Mouse (Mus musculus): ENCODE data around the gene Aldh9a1. TPM values are rescaled to one million over a fixed set of nuclear protein-coding genes. Genes with fewer than 3 reads are reported as not detected.
A peak's percentile ranks its signal among the peaks of the same experiment; 100 is the strongest.

Aldh9a1 gene
- total and polyA plus RNA-seq, 2 experiments from 2014 or later = 18.7 to 36.7 TPM

GRCm38 (mm10) chr1:167374942-167375341 is 25.2 kb downstream of the Aldh9a1 start:
- WGBS = 62% methylated on average over 2 of the region's 2 CpGs

GRCm38 (mm10) chr1:167378019-167378418 is 28.2 kb downstream of the Aldh9a1 start:
- TF ChIP-seq CTCF (IDR thresholded peaks at IDR 0.05; ENCODE audit: low read depth) = no peak
- no peak overlapping the region for H3K4me3 ChIP-seq (ENCODE audit: low read depth, low read length)
- no peaks in the 10 kb centered on the region for H3K27me3 ChIP-seq (ENCODE audit: insufficient read depth, low read length)
- no peak for DNase-seq
- no peak for ATAC-seq
- H3K27ac ChIP-seq (ENCODE audit: low read depth, low read length) = no peak overlapping the region
- H3K36me3 ChIP-seq (ENCODE audit: insufficient read depth) = peaks cover 10% of the 10 kb centered on the region; the same call in 1 of the 2 replicates
- no peak overlapping the region for H3K9ac ChIP-seq
- H3K9me3 ChIP-seq (ENCODE audit: low read length) = no peaks in the 10 kb centered on the region
- H3K4me1 ChIP-seq (ENCODE audit: insufficient read depth) = no peaks in the 10 kb centered on the region
- no peak overlapping the region for H3K4me2 ChIP-seq (ENCODE audit: low read depth)
- WGBS = 55% methylated on average over 6 of the region's 6 CpGs

More at GRCm38 (mm10) chr1:167374942-167375341, 25.2 kb downstream of the Aldh9a1 start:
- no peak overlapping the region for H3K4me2 ChIP-seq (ENCODE audit: low read depth)
- ATAC-seq (no peak), DNase-seq (no peak)
- H3K36me3 ChIP-seq (ENCODE audit: insufficient read depth) = peaks cover 23% of the 10 kb centered on the region
- H3K9me3 ChIP-seq (ENCODE audit: low read length) = no peaks in the 10 kb centered on the region
- no peak overlapping the region for H3K9ac ChIP-seq
- H3K4me3 ChIP-seq (ENCODE audit: low read depth, low read length) = no peak overlapping the region
- TF ChIP-seq CTCF (IDR thresholded peaks at IDR 0.05; ENCODE audit: low read depth) = no peak
- no peak overlapping the region for H3K27ac ChIP-seq (ENCODE audit: low read depth, low read length)
- H3K27me3 ChIP-seq (ENCODE audit: insufficient read depth, low read length) = no peaks in the 10 kb centered on the region
- no peaks in the 10 kb centered on the region for H3K4me1 ChIP-seq (ENCODE audit: insufficient read depth)

DNA sequence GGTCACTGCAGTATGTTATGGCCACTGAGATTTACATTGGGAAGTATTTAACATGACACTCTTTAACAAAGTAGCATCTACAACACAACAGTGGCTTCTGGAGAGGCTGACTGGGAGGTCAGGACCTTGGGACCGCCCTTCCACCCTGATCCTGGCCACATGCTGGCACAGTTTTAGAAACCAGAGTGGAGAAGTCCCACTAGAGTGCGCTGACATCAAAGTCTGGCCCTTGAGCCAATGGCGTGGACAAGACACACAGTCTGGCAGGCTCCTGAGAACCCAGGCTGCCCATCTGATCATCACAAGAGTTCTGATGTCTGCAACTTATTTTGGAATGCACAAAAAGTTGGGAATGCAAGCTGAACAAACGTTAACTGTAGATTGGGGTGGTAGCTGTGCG is 30.0 kb downstream of the Aldh9a1 start:
- H3K27ac ChIP-seq (ENCODE audit: low read depth, low read length) = no peak overlapping the region
- no peak overlapping the region for H3K9ac ChIP-seq
- WGBS = 75% methylated on average over 5 of the region's 5 CpGs
- no peaks in the 10 kb centered on the region for H3K9me3 ChIP-seq (ENCODE audit: low read length)
- no peak for DNase-seq
- H3K4me1 ChIP-seq (ENCODE audit: insufficient read depth) = no peaks in the 10 kb centered on the region
- ATAC-seq = no peak
- no peak for TF ChIP-seq CTCF (IDR thresholded peaks at IDR 0.05; ENCODE audit: low read depth)
- no peak overlapping the region for H3K4me2 ChIP-seq (ENCODE audit: low read depth)
- peaks cover 10% of the 10 kb centered on the region; the same call in 1 of the 2 replicates for H3K36me3 ChIP-seq (ENCODE audit: insufficient read depth)
- no peaks in the 10 kb centered on the region for H3K27me3 ChIP-seq (ENCODE audit: insufficient read depth, low read length)
- no peak overlapping the region for H3K4me3 ChIP-seq (ENCODE audit: low read depth, low read length)

DNA sequence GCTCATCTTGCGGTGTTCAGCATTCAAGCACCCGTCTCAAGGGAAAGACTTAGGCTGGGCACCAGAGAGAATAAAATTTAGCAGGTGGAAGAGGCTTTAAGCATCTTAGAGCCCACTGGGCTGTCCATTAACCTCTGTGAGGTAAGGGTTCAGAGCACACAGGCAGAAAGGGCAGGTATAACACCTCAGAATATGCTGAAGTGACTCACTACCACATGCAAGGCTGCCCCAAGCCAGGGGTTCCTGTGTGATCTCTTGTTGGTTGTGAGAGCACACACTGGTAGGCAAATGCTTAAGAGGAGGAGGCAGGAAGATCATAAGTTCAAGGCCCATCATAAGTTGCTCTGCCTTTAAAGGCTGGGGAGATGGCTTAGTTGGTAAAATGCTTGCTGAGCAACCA is 30.4 kb downstream of the Aldh9a1 start:
- Histone ChIP-seq H3K4me1 (ENCODE audit: insufficient read depth) (no peaks in the 10 kb centered on the region), H3K9me3 (ENCODE audit: low read length) (no peaks in the 10 kb centered on the region)
- no peak for ATAC-seq

DNA sequence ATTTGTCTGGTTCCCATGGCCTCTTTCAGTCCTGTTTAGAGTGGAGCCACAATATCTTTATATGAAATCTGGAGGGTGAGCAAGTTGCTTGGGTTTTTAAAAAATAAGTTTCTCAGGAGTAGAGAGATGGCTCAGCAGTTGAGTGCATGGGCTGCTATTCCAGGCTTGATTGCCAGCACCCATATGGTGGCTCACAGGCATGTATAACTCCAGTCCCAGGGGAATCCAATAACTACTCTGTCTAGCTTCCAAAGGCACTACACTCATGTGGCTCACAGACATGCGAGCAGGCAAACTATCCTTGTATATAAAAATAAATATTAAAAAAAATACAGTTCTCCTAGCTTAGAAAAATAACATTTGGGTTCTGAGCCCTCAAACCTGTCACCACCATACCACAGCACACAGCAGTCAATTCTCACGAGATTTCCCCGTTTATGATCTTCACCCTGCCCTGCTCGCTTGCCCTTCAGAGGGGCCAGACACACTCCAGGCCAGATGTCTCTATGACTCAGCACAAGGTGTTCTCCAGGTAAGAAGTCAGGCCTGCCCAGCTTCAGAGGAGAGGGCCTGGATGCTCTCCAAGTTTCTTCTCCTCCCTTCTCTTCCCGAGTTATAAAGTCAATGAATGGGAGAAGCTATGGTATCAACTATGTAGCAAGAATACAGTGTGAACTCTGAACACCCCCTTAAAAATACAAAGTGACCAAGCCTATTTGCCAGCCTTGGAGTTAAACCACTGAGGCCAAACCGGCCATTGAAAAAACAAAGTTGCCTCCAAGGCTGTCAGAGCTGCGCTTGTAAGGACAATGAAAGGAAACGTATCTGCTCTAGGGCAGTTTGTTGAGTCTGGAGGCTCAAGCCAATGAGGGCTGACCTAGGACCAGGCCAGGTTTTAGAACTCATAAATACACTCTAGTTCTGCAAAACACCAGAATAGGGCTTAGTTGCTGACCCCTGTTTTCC is 31.5 kb downstream of the Aldh9a1 start:
- WGBS = 77% methylated on average over 8 of the region's 8 CpGs
- H3K9me3 ChIP-seq (ENCODE audit: low read length) = no peaks in the 10 kb centered on the region
- ATAC-seq = peak; percentile 74

More for the DNA sequence above, 30.4 kb downstream of the Aldh9a1 start:
- no peak overlapping the region for H3K4me2 ChIP-seq (ENCODE audit: low read depth)
- DNase-seq = no peak
- H3K4me3 ChIP-seq (ENCODE audit: low read depth, low read length) = no peak overlapping the region
- H3K36me3 ChIP-seq (ENCODE audit: insufficient read depth) = peaks cover 10% of the 10 kb centered on the region; the same call in 1 of the 2 replicates
- no peaks in the 10 kb centered on the region for H3K27me3 ChIP-seq (ENCODE audit: insufficient read depth, low read length)
- 81% methylated on average over 2 of the region's 2 CpGs for WGBS
- TF ChIP-seq CTCF (IDR thresholded peaks at IDR 0.05; ENCODE audit: low read depth) = no peak
- no peak overlapping the region for H3K27ac ChIP-seq (ENCODE audit: low read depth, low read length)
- H3K9ac ChIP-seq = no peak overlapping the region

GRCm38 (mm10) chr1:167382316-167382715 is 32.5 kb downstream of the Aldh9a1 start:
- H3K36me3 ChIP-seq (ENCODE audit: insufficient read depth) = no peaks in the 10 kb centered on the region
- no peak for ATAC-seq
- no peak for DNase-seq
- H3K9me3 ChIP-seq (ENCODE audit: low read length) = no peaks in the 10 kb centered on the region
- TF ChIP-seq CTCF (IDR thresholded peaks at IDR 0.05; ENCODE audit: low read depth) = no peak
- H3K9ac ChIP-seq = no peak overlapping the region
- no peaks in the 10 kb centered on the region for H3K27me3 ChIP-seq (ENCODE audit: insufficient read depth, low read length)
- 81% methylated on average over 7 of the region's 7 CpGs for WGBS
- no peak overlapping the region for H3K4me3 ChIP-seq (ENCODE audit: low read depth, low read length)
- no peaks in the 10 kb centered on the region for H3K4me1 ChIP-seq (ENCODE audit: insufficient read depth)
- no peak overlapping the region for H3K27ac ChIP-seq (ENCODE audit: low read depth, low read length)
- no peak overlapping the region for H3K4me2 ChIP-seq (ENCODE audit: low read depth)

More for the DNA sequence above, 31.5 kb downstream of the Aldh9a1 start:
- H3K4me1 ChIP-seq (ENCODE audit: insufficient read depth) = no peaks in the 10 kb centered on the region
- H3K27ac ChIP-seq (ENCODE audit: low read depth, low read length) = no peak overlapping the region
- no peak for TF ChIP-seq CTCF (IDR thresholded peaks at IDR 0.05; ENCODE audit: low read depth)
- no peaks in the 10 kb centered on the region for H3K27me3 ChIP-seq (ENCODE audit: insufficient read depth, low read length)
- no peak overlapping the region for H3K4me3 ChIP-seq (ENCODE audit: low read depth, low read length)
- peak; percentile 51 for DNase-seq
- peaks cover 3% of the 10 kb centered on the region; the same call in 1 of the 2 replicates for H3K36me3 ChIP-seq (ENCODE audit: insufficient read depth)
- H3K9ac ChIP-seq = no peak overlapping the region
- H3K4me2 ChIP-seq (ENCODE audit: low read depth) = no peak overlapping the region

GRCm38 (mm10) chr1:167382763-167383162 is 33.0 kb downstream of the Aldh9a1 start:
- H3K4me2 ChIP-seq (ENCODE audit: low read depth) = no peak overlapping the region
- no peak overlapping the region for H3K9ac ChIP-seq
- no peak overlapping the region for H3K4me3 ChIP-seq (ENCODE audit: low read depth, low read length)
- no peak for TF ChIP-seq CTCF (IDR thresholded peaks at IDR 0.05; ENCODE audit: low read depth)
- H3K4me1 ChIP-seq (ENCODE audit: insufficient read depth) = no peaks in the 10 kb centered on the region
- H3K27ac ChIP-seq (ENCODE audit: low read depth, low read length) = no peak overlapping the region
- WGBS = 74% methylated on average over 5 of the region's 5 CpGs
- ATAC-seq (no peak), DNase-seq (no peak)
- H3K36me3 ChIP-seq (ENCODE audit: insufficient read depth) = no peaks in the 10 kb centered on the region
- no peaks in the 10 kb centered on the region for H3K9me3 ChIP-seq (ENCODE audit: low read length)
- no peaks in the 10 kb centered on the region for H3K27me3 ChIP-seq (ENCODE audit: insufficient read depth, low read length)

Measured in forebrain, postnatal 0 days (tissue).